Mouse (Mus musculus) urinary bladder, postnatal 4 days (tissue): ENCODE measurements at regions not wholly inside any gene's neighbourhood (a gene's known extent, or its start where the extent isn't known, plus 50 kb on each side); places are given as distances from the start of the nearest gene placed in this dataset.

ENCODE experiments used
- DNase-seq, 2 experiments: peaks; one replicate each; pipeline ENCODE4 v3.0.0; 2021 to 2022; ENCODE audit warnings: low spot score in 2 of 2

- no peak for DNase-seq
Measured at GRCm38 (mm10) chr5:103309806-103310525, 98.8 kb upstream of the Mapk10 start.

- no peak for DNase-seq
Measured at GRCm38 (mm10) chr5:103305716-103306447, 94.7 kb upstream of the Mapk10 start.

- DNase-seq = no peak
Measured at GRCm38 (mm10) chr5:103304975-103305374, 93.8 kb upstream of the Mapk10 start.

GRCm38 (mm10) chr5:103302744-103303143, 91.6 kb upstream of the Mapk10 start:
- no peak for DNase-seq

GRCm38 (mm10) chr5:103301303-103301702, 90.2 kb upstream of the Mapk10 start:
- DNase-seq = no peak

GRCm38 (mm10) chr5:103293953-103294352, 82.8 kb upstream of the Mapk10 start:
- no peak for DNase-seq

- DNase-seq = no peak
Measured at GRCm38 (mm10) chr5:103291691-103292090, 80.6 kb upstream of the Mapk10 start.

GRCm38 (mm10) chr5:103291219-103291618, 80.1 kb upstream of the Mapk10 start:
- no peak for DNase-seq

GRCm38 (mm10) chr5:103269206-103269605, 58.1 kb upstream of the Mapk10 start:
- no peak for DNase-seq

- no peak for DNase-seq
Measured at GRCm38 (mm10) chr5:103264903-103265302, 53.8 kb upstream of the Mapk10 start.

GRCm38 (mm10) chr5:103261406-103261805, 50.3 kb upstream of the Mapk10 start:
- DNase-seq = no peak
